Mouse (Mus musculus): ENCODE results near the gene Atp4a.

GRCm38 (mm10) chr7:30728214-30728613 is 16.2 kb downstream of the Atp4a start:
- TF ChIP-seq GATA1 (IDR thresholded peaks at IDR 0.05; ENCODE audit: borderline replicate concordance, low read length) (no peak), FLI1 (IDR thresholded peaks at IDR 0.05; ENCODE audit: low read length) (no peak)
